Mouse (Mus musculus): ENCODE results near the gene Aunip. TPM values are rescaled to one million over a fixed set of nuclear protein-coding genes. Genes with fewer than 3 reads are reported as not detected.
"Not testable (repeated sequence)": the region's sequence is repeated elsewhere in the genome, so short reads cannot be mapped to it uniquely, and the experiment has no call there.

Aunip gene
- total and polyA plus RNA-seq, 2 experiments from 2014 or later: 1.8 to 3.1 TPM

DNA sequence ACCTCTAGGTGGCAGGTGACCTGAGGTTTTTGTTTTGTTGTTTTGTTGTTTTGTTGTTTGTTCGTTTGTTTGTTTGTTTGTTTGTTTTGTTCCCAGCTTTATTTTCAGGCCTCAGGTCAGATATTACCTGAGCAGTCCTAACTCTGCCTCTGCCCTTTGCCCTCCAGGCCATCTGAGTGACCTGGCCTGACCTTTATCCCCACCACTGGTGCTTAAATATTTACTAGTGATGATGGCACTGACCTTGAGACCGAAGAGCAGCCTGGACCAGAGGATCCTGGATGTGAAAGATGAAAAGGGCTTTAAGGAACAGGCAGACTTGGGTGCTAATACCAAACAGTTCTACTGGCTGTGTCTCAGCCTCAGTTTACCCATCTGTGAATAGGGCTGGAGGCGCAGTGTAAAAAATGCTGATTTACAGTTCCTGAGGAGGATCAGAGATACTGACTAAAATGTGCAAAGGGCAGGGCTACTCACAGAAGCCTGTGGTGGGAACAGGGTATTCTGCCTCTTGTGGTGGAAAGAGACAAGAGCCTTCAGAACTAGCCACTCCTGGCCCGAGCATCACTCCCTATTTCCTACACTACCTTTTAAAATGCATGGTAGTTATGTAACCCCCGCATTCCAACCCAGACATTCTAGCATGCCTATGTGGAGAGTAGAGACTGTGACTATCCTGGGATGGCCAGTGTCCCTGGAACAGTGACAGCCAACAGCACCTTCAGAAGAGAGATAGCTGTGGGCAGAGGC lies 25.5 kb upstream of the Aunip start:
- no peaks in the 10 kb centered on the region for H3K36me3 ChIP-seq (replicated peaks; ENCODE audit: control insufficient read depth, insufficient read depth, low read length)
- WGBS: 79% methylated on average over 5 of the region's 5 CpGs
- ATAC-seq (ENCODE audit: insufficient read depth, low read depth): no peak

DNA sequence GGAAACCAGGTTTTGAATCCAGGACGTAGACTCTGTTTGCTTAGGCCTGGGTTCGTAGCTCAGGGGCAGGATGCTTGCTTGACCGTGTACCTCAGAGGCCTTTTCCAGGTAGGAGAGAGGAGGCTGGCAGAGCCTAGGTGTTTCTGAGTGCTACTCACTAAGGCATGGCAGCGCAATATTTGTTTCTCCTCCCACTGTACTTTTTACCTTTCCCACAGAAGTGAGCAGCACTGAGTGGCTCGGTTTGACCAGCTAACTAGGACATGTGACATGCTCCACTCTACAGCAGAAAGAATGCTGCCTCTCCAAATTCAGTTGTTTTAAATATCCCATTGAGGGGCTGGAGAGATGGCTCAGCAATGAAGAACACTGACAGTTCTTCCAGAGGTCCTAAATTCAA lies 22.6 kb upstream of the Aunip start:
- no peaks in the 10 kb centered on the region for H3K36me3 ChIP-seq (replicated peaks; ENCODE audit: control insufficient read depth, insufficient read depth, low read length)
- no peak overlapping the region for H3K4me3 ChIP-seq (ENCODE audit: low read depth, low read length)
- H3K9me3 ChIP-seq (replicated peaks; ENCODE audit: control insufficient read depth, low read length): no peaks in the 10 kb centered on the region
- no peak for DNase-seq (ENCODE audit: low spot score)
- no peak overlapping the region for H3K27ac ChIP-seq (ENCODE audit: low read depth)
- 86% methylated on average over 5 of the region's 5 CpGs for WGBS
- H3K27me3 ChIP-seq (ENCODE audit: control insufficient read depth, insufficient read depth, low read length): no peaks in the 10 kb centered on the region
- H3K9ac ChIP-seq (replicated peaks; ENCODE audit: low read depth, low read length): no peak overlapping the region
- no peak for TF ChIP-seq EP300 (IDR thresholded peaks at IDR 0.05; ENCODE audit: low read depth)
- TF ChIP-seq CTCF (IDR thresholded peaks at IDR 0.05; ENCODE audit: low read depth): no peak
- H3K4me1 ChIP-seq (ENCODE audit: control insufficient read depth, insufficient read depth): no peaks in the 10 kb centered on the region
- H3K4me2 ChIP-seq (ENCODE audit: low read depth, low read length): no peak overlapping the region
- no peak for ATAC-seq (ENCODE audit: insufficient read depth, low read depth)

More for the DNA sequence above, 25.5 kb upstream of the Aunip start:
- H3K4me1 ChIP-seq (ENCODE audit: control insufficient read depth, insufficient read depth): no peaks in the 10 kb centered on the region
- no peaks in the 10 kb centered on the region for H3K9me3 ChIP-seq (replicated peaks; ENCODE audit: control insufficient read depth, low read length)
- no peak overlapping the region for H3K9ac ChIP-seq (replicated peaks; ENCODE audit: low read depth, low read length)
- no peak for DNase-seq (ENCODE audit: low spot score)
- no peak overlapping the region for H3K27ac ChIP-seq (ENCODE audit: low read depth)
- no peaks in the 10 kb centered on the region for H3K27me3 ChIP-seq (ENCODE audit: control insufficient read depth, insufficient read depth, low read length)
- H3K4me3 ChIP-seq (ENCODE audit: low read depth, low read length): no peak overlapping the region
- H3K4me2 ChIP-seq (ENCODE audit: low read depth, low read length): no peak overlapping the region
- TF ChIP-seq CTCF (IDR thresholded peaks at IDR 0.05; ENCODE audit: low read depth): no peak
- TF ChIP-seq EP300 (IDR thresholded peaks at IDR 0.05; ENCODE audit: low read depth): no peak

DNA sequence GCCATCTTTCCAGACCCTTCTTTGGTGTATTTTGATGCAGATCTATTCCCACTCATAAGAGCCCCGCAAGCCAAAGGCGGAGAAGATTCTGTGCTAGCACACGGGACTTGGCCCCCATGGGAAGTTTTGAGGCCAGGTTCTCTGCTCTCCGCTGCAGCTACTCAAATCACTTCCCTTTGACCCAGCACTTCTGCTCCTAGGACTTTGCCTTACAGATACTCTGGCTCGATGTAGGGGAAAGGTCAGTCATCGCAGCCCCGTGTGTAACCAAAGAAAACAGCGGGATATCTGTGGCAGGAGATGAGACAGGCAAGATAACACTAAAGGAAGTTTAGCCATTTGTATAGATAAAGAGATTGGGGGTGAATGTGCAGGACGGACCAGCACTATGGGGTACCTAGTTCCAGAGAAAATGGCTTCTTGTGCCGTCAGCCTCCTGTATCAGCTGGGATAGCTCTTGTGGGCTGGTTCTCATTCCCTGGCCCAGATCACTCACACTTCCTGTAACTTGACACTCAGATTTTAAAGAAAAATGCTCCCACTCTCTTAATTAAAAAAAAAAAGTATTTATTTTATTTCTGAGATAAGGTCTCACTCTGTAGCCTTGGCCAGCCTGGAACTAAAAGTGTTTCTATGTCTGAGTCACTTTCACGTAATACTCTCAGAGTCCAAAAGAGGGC lies 20.7 kb upstream of the Aunip start:
- H3K36me3 ChIP-seq (replicated peaks; ENCODE audit: control insufficient read depth, insufficient read depth, low read length): no peaks in the 10 kb centered on the region
- TF ChIP-seq CTCF (IDR thresholded peaks at IDR 0.05; ENCODE audit: low read depth) (no peak), EP300 (IDR thresholded peaks at IDR 0.05; ENCODE audit: low read depth) (no peak)
- H3K27me3 ChIP-seq (ENCODE audit: control insufficient read depth, insufficient read depth, low read length): no peaks in the 10 kb centered on the region
- H3K4me2 ChIP-seq (ENCODE audit: low read depth, low read length): no peak overlapping the region
- no peak overlapping the region for H3K4me3 ChIP-seq (ENCODE audit: low read depth, low read length)
- DNase-seq (ENCODE audit: low spot score) (no peak), ATAC-seq (ENCODE audit: insufficient read depth, low read depth) (no peak)
- WGBS: 74% methylated on average over 11 of the region's 11 CpGs
- H3K9me3 ChIP-seq (replicated peaks; ENCODE audit: control insufficient read depth, low read length): no peaks in the 10 kb centered on the region
- no peak overlapping the region for H3K9ac ChIP-seq (replicated peaks; ENCODE audit: low read depth, low read length)
- peaks cover 8% of the 10 kb centered on the region for H3K4me1 ChIP-seq (ENCODE audit: control insufficient read depth, insufficient read depth)
- no peak overlapping the region for H3K27ac ChIP-seq (ENCODE audit: low read depth)

GRCm38 (mm10) chr4:134491716-134492115 lies 19.1 kb upstream of the Aunip start:
- no peaks in the 10 kb centered on the region for H3K36me3 ChIP-seq (replicated peaks; ENCODE audit: control insufficient read depth, insufficient read depth, low read length)
- H3K27me3 ChIP-seq (ENCODE audit: control insufficient read depth, insufficient read depth, low read length): no peaks in the 10 kb centered on the region
- TF ChIP-seq EP300 (IDR thresholded peaks at IDR 0.05; ENCODE audit: low read depth) (no peak), CTCF (IDR thresholded peaks at IDR 0.05; ENCODE audit: low read depth) (no peak)
- no peak overlapping the region for H3K4me2 ChIP-seq (ENCODE audit: low read depth, low read length)
- peaks cover 20% of the 10 kb centered on the region for H3K4me1 ChIP-seq (ENCODE audit: control insufficient read depth, insufficient read depth)
- H3K9me3 ChIP-seq (replicated peaks; ENCODE audit: control insufficient read depth, low read length): no peaks in the 10 kb centered on the region
- no peak overlapping the region for H3K27ac ChIP-seq (ENCODE audit: low read depth)
- WGBS: 57% methylated on average over 6 of the region's 6 CpGs
- DNase-seq (ENCODE audit: low spot score) (no peak), ATAC-seq (ENCODE audit: insufficient read depth, low read depth) (no peak)
- no peak overlapping the region for H3K4me3 ChIP-seq (ENCODE audit: low read depth, low read length)
- no peak overlapping the region for H3K9ac ChIP-seq (replicated peaks; ENCODE audit: low read depth, low read length)

- not testable (repeated sequence) for H3K27ac ChIP-seq (ENCODE audit: low read depth); H3K4me3 ChIP-seq (ENCODE audit: low read depth, low read length); H3K9me3 ChIP-seq (replicated peaks; ENCODE audit: control insufficient read depth, low read length); H3K27me3 ChIP-seq (ENCODE audit: control insufficient read depth, insufficient read depth, low read length); H3K9ac ChIP-seq (replicated peaks; ENCODE audit: low read depth, low read length); DNase-seq (ENCODE audit: low spot score); H3K36me3 ChIP-seq (replicated peaks; ENCODE audit: control insufficient read depth, insufficient read depth, low read length); H3K4me2 ChIP-seq (ENCODE audit: low read depth, low read length); ATAC-seq (ENCODE audit: insufficient read depth, low read depth)
- H3K4me1 ChIP-seq (ENCODE audit: control insufficient read depth, insufficient read depth): peaks cover 36% of the 10 kb centered on the region
- 89% methylated on average over 6 of the region's 6 CpGs for WGBS
Measured at GRCm38 (mm10) chr4:134494161-134494560, 16.6 kb upstream of the Aunip start.
